8 mouse cellular contexts compared by ENCODE assay signal in genomic region chr2:32582830-32583799, GRCm38 (mm10). TPM values are rescaled to one million over a fixed set of nuclear protein-coding genes. Genes with fewer than 3 reads are reported as not detected.
DNase-seq lines count a peak whose midpoint lies in the region; ATAC-seq and TF ChIP-seq lines count a peak whose summit lies in the region.

No protein-coding gene starts in this region.

- ATAC-seq in heart, embryonic 12.5 days (ENCODE audit: insufficient number of reproducible peaks, low FRiP score), result peak; percentile 74
- peak; percentile 59; the same call in 1 of the 2 replicates for ATAC-seq in kidney, embryonic 15.5 days (replicated peaks; ENCODE audit: low FRiP score)
- peak; percentile 72 for ATAC-seq in monocyte, adult 5-6 weeks (replicated peaks; ENCODE audit: insufficient number of reproducible peaks, low FRiP score, low TSS enrichment, poor library complexity, severe bottlenecking)

- peak overlapping the region; percentile 41; the same call in 1 of the 2 replicates for H3K9ac ChIP-seq in heart, embryonic 12.5 days
- H3K9ac ChIP-seq in kidney, embryonic 15.5 days, result peak overlapping the region; percentile 5; the same call in 1 of the 2 replicates
- H3K9ac ChIP-seq in liver, adult 2 months (ENCODE audit: low read depth, low read length), result no peak overlapping the region

- TF ChIP-seq POLR2A in liver, adult 2 months (IDR thresholded peaks at IDR 0.05; ENCODE audit: extremely low read depth, insufficient read depth, low read length), result no peak

- 13% methylated on average over 37 of the region's 37 CpGs for WGBS in heart, embryonic 12.5 days
- WGBS in kidney, embryonic 15.5 days, result 16% methylated on average over 37 of the region's 37 CpGs
- WGBS in liver, adult 2 months, result 20% methylated on average over 37 of the region's 37 CpGs

- no peaks in the 10 kb centered on the region for H3K36me3 ChIP-seq in erythroblast, embryonic 14.5 days (ENCODE audit: control insufficient read depth)
- no peaks in the 10 kb centered on the region for H3K36me3 ChIP-seq in heart, embryonic 12.5 days
- no peaks in the 10 kb centered on the region for H3K36me3 ChIP-seq in kidney, embryonic 15.5 days
- H3K36me3 ChIP-seq in liver, adult 2 months (ENCODE audit: control insufficient read depth, insufficient read depth, low read length), result no peaks in the 10 kb centered on the region
- H3K36me3 ChIP-seq in splenic B cell, adult 2 months (ENCODE audit: control insufficient read depth, insufficient read depth, low read length, poor library complexity, severe bottlenecking), result no peaks in the 10 kb centered on the region

- H3K27me3 ChIP-seq in erythroblast, embryonic 14.5 days (ENCODE audit: control insufficient read depth), result peaks cover 34% of the 10 kb centered on the region
- H3K27me3 ChIP-seq in heart, embryonic 12.5 days (replicated peaks), result peaks cover 28% of the 10 kb centered on the region
- peaks cover 34% of the 10 kb centered on the region for H3K27me3 ChIP-seq in kidney, embryonic 15.5 days
- no peaks in the 10 kb centered on the region for H3K27me3 ChIP-seq in liver, adult 2 months (ENCODE audit: control insufficient read depth, insufficient read depth, low read length)
- no peaks in the 10 kb centered on the region for H3K27me3 ChIP-seq in splenic B cell, adult 2 months (ENCODE audit: control insufficient read depth, insufficient read depth, low read length, poor library complexity, severe bottlenecking)

- peak; percentile 74 to 80 for DNase-seq in CD8-positive naive resting alpha-beta T cell, adult 2 months (ENCODE audit: low read depth in 2 of 2, low spot score in 2 of 2)
- DNase-seq in liver, adult 2 months (ENCODE audit: extremely low read depth, low read depth, low spot score), result peak; percentile 56
- DNase-seq in splenic B cell, adult 2 months (ENCODE audit: low read depth, low spot score), result peak; percentile 88

- H3K4me2 ChIP-seq in heart, embryonic 12.5 days, result peak overlapping the region; percentile 69
- peak overlapping the region; percentile 63 for H3K4me2 ChIP-seq in kidney, embryonic 15.5 days

- H3K4me1 ChIP-seq in brown adipose tissue, adult 24 weeks (ENCODE audit: control insufficient read depth, insufficient read depth, insufficient read length, low read length), result no peaks in the 10 kb centered on the region
- peaks cover 45% of the 10 kb centered on the region for H3K4me1 ChIP-seq in erythroblast, embryonic 14.5 days (ENCODE audit: control insufficient read depth)
- peaks cover 21% of the 10 kb centered on the region for H3K4me1 ChIP-seq in heart, embryonic 12.5 days (replicated peaks)
- peaks cover 26% of the 10 kb centered on the region for H3K4me1 ChIP-seq in kidney, embryonic 15.5 days
- H3K4me1 ChIP-seq in liver, adult 2 months (ENCODE audit: control insufficient read depth, insufficient read depth, low read length), result peaks cover 2% of the 10 kb centered on the region; the same call in 1 of the 2 replicates

- peak overlapping the region; percentile 22; the same call in 1 of the 2 replicates for H3K4me3 ChIP-seq in brown adipose tissue, adult 24 weeks (ENCODE audit: insufficient read depth, low read depth, low read length)
- H3K4me3 ChIP-seq in erythroblast, embryonic 14.5 days (replicated peaks), result peak overlapping the region; percentile 50
- H3K4me3 ChIP-seq in heart, embryonic 12.5 days, result peak overlapping the region; percentile 30
- peak overlapping the region; percentile 31 for H3K4me3 ChIP-seq in kidney, embryonic 15.5 days (replicated peaks)
- H3K4me3 ChIP-seq in liver, adult 2 months (ENCODE audit: insufficient read depth, low read depth, low read length), result no peak overlapping the region

- no peaks in the 10 kb centered on the region for H3K79me2 ChIP-seq in liver, adult 2 months (ENCODE audit: control insufficient read depth, insufficient read depth, low read length)

- no peaks in the 10 kb centered on the region for H3K9me3 ChIP-seq in erythroblast, embryonic 14.5 days (ENCODE audit: control insufficient read depth, low read length)
- no peaks in the 10 kb centered on the region for H3K9me3 ChIP-seq in heart, embryonic 12.5 days (replicated peaks)
- H3K9me3 ChIP-seq in kidney, embryonic 15.5 days (replicated peaks), result no peaks in the 10 kb centered on the region

- H3K27ac ChIP-seq in brown adipose tissue, adult 24 weeks (replicated peaks; ENCODE audit: low read depth, low read length), result no peak overlapping the region
- no peak overlapping the region for H3K27ac ChIP-seq in heart, embryonic 12.5 days (ENCODE audit: poor library complexity, severe bottlenecking)
- H3K27ac ChIP-seq in kidney, embryonic 15.5 days, result no peak overlapping the region
- H3K27ac ChIP-seq in liver, adult 2 months (replicated peaks; ENCODE audit: insufficient read depth, low read depth, low read length), result no peak overlapping the region

- peak; percentile 99 for TF ChIP-seq CTCF in liver, adult 2 months (IDR thresholded peaks at IDR 0.05; ENCODE audit: low read depth, low read length)

RNA-seq across cellular contexts. Expression of gene St6galnac4, which starts 3.8 kb away (rescaled TPM):
- 2.4 and 3.0 TPM in 2 replicates for polyA plus RNA-seq in brown adipose tissue, adult 24 weeks (2012; ENCODE audit: insufficient read depth, insufficient read length, missing spikeins)
- 0.21 and 0.30 TPM in 2 replicates for polyA plus RNA-seq in erythroblast, embryonic 14.5 days (2012)
- polyA plus RNA-seq in heart, embryonic 12.5 days (2016; fragmentation: Nextera tagmentation; extraction: Ambion mirVana), result 45.6 and 47.2 TPM in 2 replicates
- polyA plus RNA-seq in kidney, embryonic 15.5 days (2015; fragmentation: Nextera tagmentation; extraction: Ambion mirVana), result 22.3 and 23.2 TPM in 2 replicates
- total RNA-seq in liver, adult 2 months (2014; rRNA removed), result 0.74 and 1.2 TPM in 2 replicates
- 2.2 and 2.5 TPM in 2 replicates for polyA plus RNA-seq in liver, adult 2 months (2012; rRNA removed)
- total RNA-seq in monocyte, adult 5-6 weeks (2017), result 18.7 to 29.4 TPM (median 21.7 TPM) in 3 replicates

RNA-seq across cellular contexts. Expression of gene 9430097D07Rik, which starts 7.6 kb away (rescaled TPM):
- not detected in 2 replicates for polyA plus RNA-seq in brown adipose tissue, adult 24 weeks (2012; ENCODE audit: insufficient read depth, insufficient read length, missing spikeins)
- not detected in 2 replicates for polyA plus RNA-seq in erythroblast, embryonic 14.5 days (2012)
- 0.18 and 0.24 TPM in 2 replicates for polyA plus RNA-seq in heart, embryonic 12.5 days (2016; fragmentation: Nextera tagmentation; extraction: Ambion mirVana)
- 0.10 and 0.17 TPM in 2 replicates for polyA plus RNA-seq in kidney, embryonic 15.5 days (2015; fragmentation: Nextera tagmentation; extraction: Ambion mirVana)
- not detected in 2 replicates for total RNA-seq in liver, adult 2 months (2014; rRNA removed)
- not detected in 2 replicates for polyA plus RNA-seq in liver, adult 2 months (2012; rRNA removed)
- total RNA-seq in monocyte, adult 5-6 weeks (2017), result not detected in 3 replicates

RNA-seq across cellular contexts. Expression of gene Pip5kl1, which starts 8.5 kb away (rescaled TPM):
- not detected in 2 replicates for polyA plus RNA-seq in brown adipose tissue, adult 24 weeks (2012; ENCODE audit: insufficient read depth, insufficient read length, missing spikeins)
- not detected in 2 replicates for polyA plus RNA-seq in erythroblast, embryonic 14.5 days (2012)
- polyA plus RNA-seq in heart, embryonic 12.5 days (2016; fragmentation: Nextera tagmentation; extraction: Ambion mirVana), result 0.23 and 0.33 TPM in 2 replicates
- polyA plus RNA-seq in kidney, embryonic 15.5 days (2015; fragmentation: Nextera tagmentation; extraction: Ambion mirVana), result 2.0 and 2.7 TPM in 2 replicates
- total RNA-seq in liver, adult 2 months (2014; rRNA removed), result not detected in 2 replicates
- polyA plus RNA-seq in liver, adult 2 months (2012; rRNA removed), result not detected in 2 replicates
- 2.5 TPM in 1 of 3 replicates, not detected in the others for total RNA-seq in monocyte, adult 5-6 weeks (2017)

RNA-seq across cellular contexts. Expression of gene Dpm2, which starts 12.5 kb away (rescaled TPM):
- polyA plus RNA-seq in brown adipose tissue, adult 24 weeks (2012; ENCODE audit: insufficient read depth, insufficient read length, missing spikeins), result 31.2 and 37.5 TPM in 2 replicates
- 1.2 and 1.7 TPM in 2 replicates for polyA plus RNA-seq in erythroblast, embryonic 14.5 days (2012)
- polyA plus RNA-seq in heart, embryonic 12.5 days (2016; fragmentation: Nextera tagmentation; extraction: Ambion mirVana), result 68.0 and 71.5 TPM in 2 replicates
- 103 and 107 TPM in 2 replicates for polyA plus RNA-seq in kidney, embryonic 15.5 days (2015; fragmentation: Nextera tagmentation; extraction: Ambion mirVana)
- total RNA-seq in liver, adult 2 months (2014; rRNA removed), result 6.5 and 8.4 TPM in 2 replicates
- polyA plus RNA-seq in liver, adult 2 months (2012; rRNA removed), result 73.7 and 104 TPM in 2 replicates
- 17.1 to 48.6 TPM (median 38.2 TPM) in 3 replicates for total RNA-seq in monocyte, adult 5-6 weeks (2017)

RNA-seq across cellular contexts. Expression of gene St6galnac6, which starts 16.4 kb away (rescaled TPM):
- 79.5 and 87.3 TPM in 2 replicates for polyA plus RNA-seq in brown adipose tissue, adult 24 weeks (2012; ENCODE audit: insufficient read depth, insufficient read length, missing spikeins)
- 0.52 and 0.89 TPM in 2 replicates for polyA plus RNA-seq in erythroblast, embryonic 14.5 days (2012)
- polyA plus RNA-seq in heart, embryonic 12.5 days (2016; fragmentation: Nextera tagmentation; extraction: Ambion mirVana), result 31.6 and 35.3 TPM in 2 replicates
- 17.0 and 17.6 TPM in 2 replicates for polyA plus RNA-seq in kidney, embryonic 15.5 days (2015; fragmentation: Nextera tagmentation; extraction: Ambion mirVana)
- total RNA-seq in liver, adult 2 months (2014; rRNA removed), result 38.0 and 45.6 TPM in 2 replicates
- polyA plus RNA-seq in liver, adult 2 months (2012; rRNA removed), result 90.0 and 134 TPM in 2 replicates
- total RNA-seq in monocyte, adult 5-6 weeks (2017), result 4.8 to 11.1 TPM (median 10.5 TPM) in 3 replicates
